Mouse (Mus musculus) adrenal gland, postnatal 10 days (tissue): ENCODE results near the gene Ctrb1. TPM values are rescaled to one million over a fixed set of nuclear protein-coding genes. Genes with fewer than 3 reads are reported as not detected.
A peak's percentile ranks its signal among the peaks of the same experiment; 100 is the strongest.

Source experiments
- DNase-seq: peaks from one replicate; pipeline ENCODE4 v3.0.0; 2021; ENCODE audit warnings: mixed read lengths
- long read RNA-seq, 2 experiments: library from polyadenylated mRNA; stranded (forward); transcript quantifications; one replicate each; pipeline ENCODE4 v2.0.0; 2021
- total RNA-seq, 2 experiments: library from RNA; stranded (reverse); gene quantifications; 2 replicates each; pipeline ENCODE4 v1.2.3; 2021

The Ctrb1 gene
- under 1 TPM in 1 of 2 experiments, not detected in 1; 0.42 TPM for total RNA-seq
- long read RNA-seq, experiment 1 = 0 reads
- long read RNA-seq, experiment 2 = 0 reads

GRCm38 (mm10) chr8:111690960-111691445 is at the start of gene Ctrb1:
Gene Ctrb1 (minus strand): TSS chr8:111691010.
- DNase-seq = no peak

- DNase-seq = peak; percentile 44
Observed at GRCm38 (mm10) chr8:111740301-111740711, 49.5 kb upstream of the Ctrb1 start.

- DNase-seq = peak; percentile 23
Observed at GRCm38 (mm10) chr8:111739604-111740003, 48.8 kb upstream of the Ctrb1 start.

- no peak for DNase-seq
Observed at GRCm38 (mm10) chr8:111738867-111739266, 48.1 kb upstream of the Ctrb1 start.

DNA sequence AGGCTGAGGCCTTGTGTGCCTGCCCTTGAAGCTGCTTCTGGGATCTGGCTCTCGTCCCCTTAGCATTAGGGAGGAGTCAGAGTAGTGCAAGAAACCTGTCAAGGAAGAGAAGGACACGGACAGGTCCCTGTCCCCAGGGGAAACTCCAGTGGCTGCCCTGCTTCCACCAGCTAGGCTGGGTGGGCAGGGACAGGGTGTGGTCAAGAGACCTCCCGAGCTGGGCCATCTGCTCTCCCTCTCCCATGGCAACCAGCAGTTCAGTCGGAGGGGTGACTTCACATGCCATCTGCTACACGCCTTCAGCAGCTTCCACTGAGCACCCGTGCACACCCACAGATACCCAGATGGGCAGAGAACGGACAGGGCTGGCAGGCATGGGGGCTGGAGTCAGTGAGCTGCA is 45.5 kb upstream of the Ctrb1 start:
- peak; percentile 29 for DNase-seq

DNA sequence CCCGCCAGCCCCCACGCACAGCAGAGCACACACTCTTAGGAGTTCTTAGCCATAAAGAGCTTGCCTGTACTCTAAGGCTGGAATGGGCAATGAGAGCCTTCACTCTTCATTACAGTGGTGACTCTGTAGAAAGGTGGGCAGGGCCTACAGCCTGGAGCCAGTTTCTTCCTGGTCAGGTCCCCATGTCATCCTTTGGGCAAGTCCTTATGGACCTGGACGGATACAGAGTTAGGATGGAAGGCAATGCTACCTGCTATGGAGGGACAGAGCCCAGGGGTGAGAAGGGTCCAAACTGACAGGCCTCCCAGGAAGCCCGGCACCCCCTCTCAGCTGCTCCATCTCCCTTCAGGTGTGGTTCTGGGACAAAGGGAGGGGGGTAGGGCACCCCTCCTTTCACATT is 45.0 kb upstream of the Ctrb1 start:
- no peak for DNase-seq

DNA sequence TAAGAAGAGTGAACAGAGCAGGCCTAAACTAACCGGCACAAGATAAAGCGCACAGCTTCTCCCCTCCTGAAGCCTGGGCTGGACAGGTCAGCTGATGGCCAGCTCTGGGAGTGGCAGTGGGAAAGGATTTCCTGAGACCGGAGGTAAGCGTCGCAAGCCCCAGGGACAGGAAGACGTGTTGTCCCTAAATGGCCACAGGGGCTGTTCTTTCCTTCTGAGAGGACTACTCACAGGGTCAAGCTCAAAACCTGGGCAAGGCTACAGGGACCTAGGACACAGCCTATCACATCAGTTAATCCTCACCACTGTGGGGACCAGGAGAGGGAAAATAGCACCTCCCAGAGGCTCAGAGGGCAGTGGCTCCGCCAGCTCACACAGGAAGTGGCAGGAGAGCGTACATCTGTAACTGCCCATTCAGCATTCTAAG is 44.5 kb upstream of the Ctrb1 start:
- peak; percentile 43 for DNase-seq

GRCm38 (mm10) chr8:111734244-111734960 is 43.6 kb upstream of the Ctrb1 start:
- peak; percentile 19 for DNase-seq

- DNase-seq = no peak
Observed at GRCm38 (mm10) chr8:111733581-111734243, 42.9 kb upstream of the Ctrb1 start.

DNA sequence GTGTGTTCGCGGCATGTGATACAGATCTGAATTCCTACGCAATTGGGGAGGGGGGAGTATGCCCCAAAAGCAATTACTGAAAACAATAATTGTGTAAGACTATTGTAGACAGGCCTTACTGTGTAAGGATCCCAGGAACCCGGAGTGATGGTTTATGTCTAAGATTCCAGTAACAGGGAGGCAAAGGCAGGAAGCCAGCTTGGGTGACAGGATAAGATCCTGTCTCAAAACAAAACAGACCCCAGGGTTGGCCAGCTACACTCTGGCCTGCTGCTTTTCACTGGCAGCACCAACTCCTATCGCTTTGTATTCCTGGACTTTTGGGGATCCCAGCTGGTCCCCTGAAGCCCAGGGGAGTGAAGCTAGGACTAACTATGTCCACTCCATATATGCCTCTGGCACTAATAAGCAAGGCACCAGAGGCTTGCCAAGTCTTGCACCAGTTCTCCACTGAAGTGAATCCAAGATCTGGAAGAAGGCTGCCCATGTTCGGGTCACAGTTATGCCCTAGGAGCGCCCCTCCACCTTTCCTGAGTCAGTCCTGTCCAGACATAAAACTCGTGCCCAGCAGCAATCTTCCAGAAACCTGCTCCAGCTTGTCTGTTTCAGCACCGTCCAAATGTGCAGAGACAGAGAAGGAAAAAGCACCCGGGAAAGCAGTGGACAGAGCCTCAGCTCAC is 41.7 kb upstream of the Ctrb1 start:
- DNase-seq = peak; percentile 53

DNA sequence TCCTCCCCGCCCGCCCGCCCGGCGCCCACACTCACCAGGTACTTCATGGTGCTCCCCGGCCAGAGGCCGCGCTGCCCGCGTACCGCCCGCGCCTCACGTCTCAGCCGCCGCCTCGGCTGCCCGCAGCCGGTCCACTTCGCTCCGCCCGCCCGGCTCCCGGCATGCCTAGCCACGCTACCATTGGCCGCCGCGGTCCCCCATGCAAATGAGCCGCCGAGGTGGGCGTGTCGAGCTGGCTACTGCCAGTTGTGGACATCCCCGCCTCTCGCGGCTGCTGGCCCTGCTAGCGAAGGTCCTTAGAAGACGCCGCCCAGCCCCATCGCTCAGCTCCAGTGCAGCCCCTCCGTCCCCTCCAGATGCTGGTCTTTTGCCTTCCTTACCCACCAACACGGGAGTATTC is 41.2 kb upstream of the Ctrb1 start:
- peak; percentile 99 for DNase-seq

- peak; percentile 40 for DNase-seq
Observed at GRCm38 (mm10) chr8:111731231-111731977, 40.6 kb upstream of the Ctrb1 start.

DNA sequence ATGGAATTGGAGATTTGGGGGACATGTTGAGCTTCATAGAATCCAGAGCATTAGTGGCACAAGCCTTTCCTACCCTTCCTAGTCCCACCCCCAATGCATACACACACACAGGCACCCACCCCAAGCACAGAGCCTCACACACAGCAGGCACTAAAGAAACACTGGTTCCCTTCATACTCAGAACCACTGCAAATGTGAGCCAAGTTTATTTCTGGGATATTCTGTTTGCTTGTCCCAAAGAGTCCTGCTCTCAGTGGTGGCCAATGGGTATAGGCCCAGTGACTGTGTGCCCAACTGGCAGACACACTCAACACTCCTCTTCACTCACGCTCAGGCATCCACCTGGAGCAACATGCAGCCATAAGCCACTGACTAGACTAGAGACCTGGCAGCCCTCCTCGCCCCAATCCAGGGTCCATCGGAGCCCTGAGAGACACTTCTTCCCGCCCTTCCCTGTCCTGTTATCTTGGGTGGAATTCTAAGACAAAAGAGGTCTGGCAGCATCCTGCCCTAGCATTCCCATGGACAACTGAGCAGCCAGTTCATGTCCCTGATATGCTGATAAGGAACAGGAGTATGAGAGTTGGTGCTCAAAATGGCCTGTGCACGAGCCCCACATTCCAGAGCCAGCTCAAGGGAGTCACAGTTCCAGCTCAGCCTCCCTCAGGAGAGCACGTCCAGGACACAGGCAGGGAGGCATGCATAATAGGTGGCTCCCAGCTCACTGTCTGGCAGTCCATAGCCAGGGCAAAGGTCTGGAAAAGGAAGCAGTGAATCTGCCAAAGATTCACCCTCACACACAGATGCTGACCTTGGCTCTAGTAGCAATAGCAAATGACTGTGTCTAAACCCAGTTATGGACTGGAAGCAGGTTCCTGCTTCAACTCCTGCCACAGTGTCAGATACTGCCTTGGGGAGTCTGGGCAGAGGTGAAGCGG is 38.7 kb upstream of the Ctrb1 start:
- peak; percentile 73 for DNase-seq

- DNase-seq = no peak
Observed at GRCm38 (mm10) chr8:111728481-111728880, 37.7 kb upstream of the Ctrb1 start.

DNA sequence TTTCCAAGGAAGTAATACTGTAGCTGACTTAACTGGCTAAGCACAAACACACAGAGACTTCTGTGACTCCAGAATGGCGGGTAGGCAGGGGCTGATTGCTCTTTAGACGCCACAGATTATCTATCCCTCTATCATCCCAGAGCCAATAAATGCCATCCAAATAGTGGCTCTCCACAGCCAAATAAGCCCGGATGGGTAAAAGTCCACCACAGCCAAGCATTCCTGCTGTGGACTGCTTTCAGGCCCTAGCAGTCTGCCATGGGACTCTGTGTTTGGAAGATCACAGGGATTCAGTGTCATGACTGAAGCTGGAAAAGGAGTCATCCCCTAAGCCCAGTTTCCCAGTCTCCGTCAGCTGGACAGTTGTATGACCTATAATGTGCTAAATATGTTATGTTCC is 36.7 kb upstream of the Ctrb1 start:
- no peak for DNase-seq

GRCm38 (mm10) chr8:111726102-111726900 is 35.5 kb upstream of the Ctrb1 start:
- DNase-seq = peak; percentile 88

DNA sequence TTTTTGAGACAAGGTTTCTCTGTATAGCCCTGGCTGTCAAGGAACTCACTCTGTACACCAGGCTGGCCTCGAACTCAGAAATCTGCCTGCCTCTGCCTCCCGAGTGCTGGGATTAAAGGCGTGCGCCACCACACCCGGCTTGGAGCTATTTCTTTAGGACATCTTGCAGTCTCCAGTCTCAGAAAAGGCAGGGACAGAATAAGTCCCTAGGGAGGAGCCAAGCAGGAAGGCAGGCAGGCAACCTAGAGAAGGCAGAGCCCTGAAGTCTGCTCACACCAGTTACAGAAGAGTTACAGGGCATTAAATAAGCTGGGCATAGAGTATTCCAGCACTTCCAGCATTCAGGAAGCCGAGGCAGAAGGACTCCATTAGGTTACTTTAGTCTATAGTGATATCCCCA is 34.5 kb upstream of the Ctrb1 start:
- DNase-seq = no peak

DNA sequence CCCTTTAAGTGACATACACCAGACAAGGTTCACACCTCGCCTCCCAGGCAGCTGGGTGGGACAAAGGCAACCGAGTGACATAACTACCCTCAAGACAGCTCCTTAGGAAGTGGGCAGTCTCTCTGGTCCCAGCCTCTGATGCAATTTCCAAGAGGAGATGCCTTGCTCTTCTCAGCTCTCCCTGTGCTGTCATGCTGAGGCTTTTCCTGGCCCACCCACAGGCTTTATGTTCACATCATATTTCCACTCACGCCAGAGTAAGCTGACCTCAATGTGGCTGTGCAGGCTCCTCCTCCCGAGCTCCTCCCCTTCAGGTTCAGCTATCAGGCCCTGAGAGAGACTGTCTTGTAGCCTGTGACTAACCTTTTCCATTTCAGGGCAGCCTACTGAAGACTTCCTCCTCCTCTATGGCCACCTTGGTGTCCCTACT is 29.3 kb upstream of the Ctrb1 start:
- DNase-seq = no peak

DNA sequence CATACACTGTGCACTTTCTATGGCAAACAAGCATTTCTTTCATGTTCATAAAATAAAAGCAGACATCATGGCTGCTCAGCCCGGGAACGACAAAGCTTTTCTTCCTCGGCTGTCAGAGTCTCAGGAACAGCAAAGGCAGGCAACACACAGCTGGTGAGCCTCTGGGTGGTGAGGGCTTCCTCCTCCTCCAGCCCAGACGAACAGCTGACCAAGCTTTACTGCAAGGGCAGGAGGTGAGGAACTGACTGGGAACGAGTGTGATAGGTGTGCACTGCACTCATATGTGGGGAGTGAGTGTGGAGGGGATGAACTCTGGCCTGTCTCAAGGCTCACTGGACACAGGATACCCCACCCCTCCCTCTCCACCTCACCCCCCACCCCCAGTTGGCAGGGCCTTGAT is 28.1 kb upstream of the Ctrb1 start:
- DNase-seq = peak; percentile 2

- peak; percentile 49 for DNase-seq
Observed at GRCm38 (mm10) chr8:111717866-111718265, 27.1 kb upstream of the Ctrb1 start.
